Mouse (Mus musculus): ENCODE measurements around the gene Hecw2. TPM values are rescaled to one million over a fixed set of nuclear protein-coding genes. Genes with fewer than 3 reads are reported as not detected.

Gene Hecw2
- polyA plus RNA-seq, 1 experiment from 2014 or later = 4.6 TPM

GRCm38 (mm10) chr1:53933308-53933707 lies 261.7 kb downstream of the Hecw2 start:
- Histone ChIP-seq H3K36me3 (ENCODE audit: control insufficient read depth, insufficient read depth) (no peaks in the 10 kb centered on the region), H3K4me1 (replicated peaks; ENCODE audit: control insufficient read depth, insufficient read depth, low read length) (no peaks in the 10 kb centered on the region), H3K4me3 (replicated peaks; ENCODE audit: low read length) (no peak overlapping the region), H3K4me2 (ENCODE audit: low read length) (no peak overlapping the region), H3K9me3 (ENCODE audit: control insufficient read depth, low read length) (no peaks in the 10 kb centered on the region), H3K27me3 (replicated peaks; ENCODE audit: control insufficient read depth, insufficient read depth, low read length) (no peaks in the 10 kb centered on the region), H3K27ac (ENCODE audit: low read length) (no peak overlapping the region), H3K9ac (replicated peaks; ENCODE audit: low read depth, low read length) (no peak overlapping the region)
- 49% methylated on average over 2 of the region's 2 CpGs for WGBS
- no peak for ATAC-seq

- no peak overlapping the region for H3K4me2 ChIP-seq (ENCODE audit: low read length)
- no peaks in the 10 kb centered on the region for H3K9me3 ChIP-seq (ENCODE audit: control insufficient read depth, low read length)
- no peak overlapping the region for H3K4me3 ChIP-seq (replicated peaks; ENCODE audit: low read length)
- H3K4me1 ChIP-seq (replicated peaks; ENCODE audit: control insufficient read depth, insufficient read depth, low read length) = no peaks in the 10 kb centered on the region
- 76% methylated on average over 3 of the region's 3 CpGs for WGBS
- H3K27ac ChIP-seq (ENCODE audit: low read length) = no peak overlapping the region
- no peaks in the 10 kb centered on the region for H3K36me3 ChIP-seq (ENCODE audit: control insufficient read depth, insufficient read depth)
- no peak for ATAC-seq
- no peaks in the 10 kb centered on the region for H3K27me3 ChIP-seq (replicated peaks; ENCODE audit: control insufficient read depth, insufficient read depth, low read length)
- no peak overlapping the region for H3K9ac ChIP-seq (replicated peaks; ENCODE audit: low read depth, low read length)
These were observed 263.7 kb downstream of the Hecw2 start for GRCm38 (mm10) chr1:53931314-53931713.

GRCm38 (mm10) chr1:53927605-53928004 lies 267.4 kb downstream of the Hecw2 start:
- Histone ChIP-seq H3K9me3 (ENCODE audit: control insufficient read depth, low read length) (no peaks in the 10 kb centered on the region), H3K4me3 (replicated peaks; ENCODE audit: low read length) (no peak overlapping the region), H3K27ac (ENCODE audit: low read length) (no peak overlapping the region), H3K36me3 (ENCODE audit: control insufficient read depth, insufficient read depth) (no peaks in the 10 kb centered on the region), H3K4me2 (ENCODE audit: low read length) (no peak overlapping the region), H3K9ac (replicated peaks; ENCODE audit: low read depth, low read length) (no peak overlapping the region), H3K4me1 (replicated peaks; ENCODE audit: control insufficient read depth, insufficient read depth, low read length) (no peaks in the 10 kb centered on the region), H3K27me3 (replicated peaks; ENCODE audit: control insufficient read depth, insufficient read depth, low read length) (no peaks in the 10 kb centered on the region)
- ATAC-seq = peak; percentile 66
- 19% methylated on average over 4 of the region's 4 CpGs for WGBS

GRCm38 (mm10) chr1:53925149-53925901 lies 269.6 kb downstream of the Hecw2 start:
- H3K9ac ChIP-seq (replicated peaks; ENCODE audit: low read depth, low read length) = no peak overlapping the region
- no peaks in the 10 kb centered on the region for H3K27me3 ChIP-seq (replicated peaks; ENCODE audit: control insufficient read depth, insufficient read depth, low read length)
- no peak for ATAC-seq
- no peaks in the 10 kb centered on the region for H3K4me1 ChIP-seq (replicated peaks; ENCODE audit: control insufficient read depth, insufficient read depth, low read length)
- H3K4me3 ChIP-seq (replicated peaks; ENCODE audit: low read length) = no peak overlapping the region
- no peak overlapping the region for H3K27ac ChIP-seq (ENCODE audit: low read length)
- H3K4me2 ChIP-seq (ENCODE audit: low read length) = no peak overlapping the region
- no peaks in the 10 kb centered on the region for H3K9me3 ChIP-seq (ENCODE audit: control insufficient read depth, low read length)
- H3K36me3 ChIP-seq (ENCODE audit: control insufficient read depth, insufficient read depth) = no peaks in the 10 kb centered on the region
- 36% methylated on average over 18 of the region's 18 CpGs for WGBS

- Histone ChIP-seq H3K27me3 (replicated peaks; ENCODE audit: control insufficient read depth, insufficient read depth, low read length) (no peaks in the 10 kb centered on the region), H3K4me3 (replicated peaks; ENCODE audit: low read length) (no peak overlapping the region), H3K4me1 (replicated peaks; ENCODE audit: control insufficient read depth, insufficient read depth, low read length) (no peaks in the 10 kb centered on the region), H3K9me3 (ENCODE audit: control insufficient read depth, low read length) (no peaks in the 10 kb centered on the region), H3K9ac (replicated peaks; ENCODE audit: low read depth, low read length) (no peak overlapping the region), H3K36me3 (ENCODE audit: control insufficient read depth, insufficient read depth) (no peaks in the 10 kb centered on the region), H3K4me2 (ENCODE audit: low read length) (no peak overlapping the region), H3K27ac (ENCODE audit: low read length) (no peak overlapping the region)
- ATAC-seq = no peak
- WGBS = 51% methylated on average over 3 of the region's 3 CpGs
These were observed 283.1 kb downstream of the Hecw2 start for GRCm38 (mm10) chr1:53911848-53912247.

GRCm38 (mm10) chr1:53910251-53910650 lies 284.7 kb downstream of the Hecw2 start:
- H3K4me3 ChIP-seq (replicated peaks; ENCODE audit: low read length) = no peak overlapping the region
- no peaks in the 10 kb centered on the region for H3K36me3 ChIP-seq (ENCODE audit: control insufficient read depth, insufficient read depth)
- no peak overlapping the region for H3K27ac ChIP-seq (ENCODE audit: low read length)
- H3K4me2 ChIP-seq (ENCODE audit: low read length) = no peak overlapping the region
- ATAC-seq = no peak
- 83% methylated on average over 1 of the region's 1 CpGs for WGBS
- no peak overlapping the region for H3K9ac ChIP-seq (replicated peaks; ENCODE audit: low read depth, low read length)
- H3K27me3 ChIP-seq (replicated peaks; ENCODE audit: control insufficient read depth, insufficient read depth, low read length) = no peaks in the 10 kb centered on the region
- H3K9me3 ChIP-seq (ENCODE audit: control insufficient read depth, low read length) = no peaks in the 10 kb centered on the region
- no peaks in the 10 kb centered on the region for H3K4me1 ChIP-seq (replicated peaks; ENCODE audit: control insufficient read depth, insufficient read depth, low read length)

- Histone ChIP-seq H3K9ac (replicated peaks; ENCODE audit: low read depth, low read length) (no peak overlapping the region), H3K27me3 (replicated peaks; ENCODE audit: control insufficient read depth, insufficient read depth, low read length) (no peaks in the 10 kb centered on the region), H3K4me1 (replicated peaks; ENCODE audit: control insufficient read depth, insufficient read depth, low read length) (no peaks in the 10 kb centered on the region), H3K9me3 (ENCODE audit: control insufficient read depth, low read length) (no peaks in the 10 kb centered on the region), H3K27ac (ENCODE audit: low read length) (no peak overlapping the region), H3K4me3 (replicated peaks; ENCODE audit: low read length) (no peak overlapping the region), H3K36me3 (ENCODE audit: control insufficient read depth, insufficient read depth) (no peaks in the 10 kb centered on the region), H3K4me2 (ENCODE audit: low read length) (no peak overlapping the region)
- WGBS = 13% methylated on average over 3 of the region's 3 CpGs
- peak; percentile 96 for ATAC-seq
These were observed 285.9 kb downstream of the Hecw2 start for GRCm38 (mm10) chr1:53909118-53909517.

GRCm38 (mm10) chr1:53906175-53906574 lies 288.8 kb downstream of the Hecw2 start:
- no peak for ATAC-seq
- Histone ChIP-seq H3K4me1 (replicated peaks; ENCODE audit: control insufficient read depth, insufficient read depth, low read length) (no peaks in the 10 kb centered on the region), H3K4me3 (replicated peaks; ENCODE audit: low read length) (no peak overlapping the region)

GRCm38 (mm10) chr1:53900416-53900815 lies 294.6 kb downstream of the Hecw2 start:
- ATAC-seq = no peak
- H3K36me3 ChIP-seq (ENCODE audit: control insufficient read depth, insufficient read depth) = no peaks in the 10 kb centered on the region
- no peaks in the 10 kb centered on the region for H3K4me1 ChIP-seq (replicated peaks; ENCODE audit: control insufficient read depth, insufficient read depth, low read length)
- no peak overlapping the region for H3K9ac ChIP-seq (replicated peaks; ENCODE audit: low read depth, low read length)
- no peak overlapping the region for H3K27ac ChIP-seq (ENCODE audit: low read length)
- H3K27me3 ChIP-seq (replicated peaks; ENCODE audit: control insufficient read depth, insufficient read depth, low read length) = no peaks in the 10 kb centered on the region
- H3K9me3 ChIP-seq (ENCODE audit: control insufficient read depth, low read length) = no peaks in the 10 kb centered on the region
- no peak overlapping the region for H3K4me2 ChIP-seq (ENCODE audit: low read length)
- H3K4me3 ChIP-seq (replicated peaks; ENCODE audit: low read length) = no peak overlapping the region
- 96% methylated on average over 2 of the region's 2 CpGs for WGBS

More at GRCm38 (mm10) chr1:53906175-53906574, 288.8 kb downstream of the Hecw2 start:
- no peak overlapping the region for H3K4me2 ChIP-seq (ENCODE audit: low read length)
- 74% methylated on average over 3 of the region's 3 CpGs for WGBS
- no peak overlapping the region for H3K9ac ChIP-seq (replicated peaks; ENCODE audit: low read depth, low read length)
- no peak overlapping the region for H3K27ac ChIP-seq (ENCODE audit: low read length)
- H3K27me3 ChIP-seq (replicated peaks; ENCODE audit: control insufficient read depth, insufficient read depth, low read length) = no peaks in the 10 kb centered on the region
- H3K36me3 ChIP-seq (ENCODE audit: control insufficient read depth, insufficient read depth) = no peaks in the 10 kb centered on the region
- no peaks in the 10 kb centered on the region for H3K9me3 ChIP-seq (ENCODE audit: control insufficient read depth, low read length)

GRCm38 (mm10) chr1:53894299-53894698 lies 300.7 kb downstream of the Hecw2 start:
- H3K27me3 ChIP-seq (replicated peaks; ENCODE audit: control insufficient read depth, insufficient read depth, low read length) = no peaks in the 10 kb centered on the region
- no peak overlapping the region for H3K4me3 ChIP-seq (replicated peaks; ENCODE audit: low read length)
- WGBS = 93% methylated on average over 5 of the region's 5 CpGs
- no peak overlapping the region for H3K4me2 ChIP-seq (ENCODE audit: low read length)
- H3K36me3 ChIP-seq (ENCODE audit: control insufficient read depth, insufficient read depth) = no peaks in the 10 kb centered on the region
- no peaks in the 10 kb centered on the region for H3K9me3 ChIP-seq (ENCODE audit: control insufficient read depth, low read length)
- no peak overlapping the region for H3K27ac ChIP-seq (ENCODE audit: low read length)
- no peak overlapping the region for H3K9ac ChIP-seq (replicated peaks; ENCODE audit: low read depth, low read length)
- no peak for ATAC-seq
- no peaks in the 10 kb centered on the region for H3K4me1 ChIP-seq (replicated peaks; ENCODE audit: control insufficient read depth, insufficient read depth, low read length)

Data from forebrain, embryonic 16.5 days (tissue).